Mouse (Mus musculus): ENCODE measurements at regions not wholly inside any gene's neighbourhood (a gene's known extent, or its start where the extent isn't known, plus 50 kb on each side); places are given as distances from the start of the nearest gene placed in this dataset.

- TF ChIP-seq CTCF (IDR thresholded peaks at IDR 0.05; ENCODE audit: low read depth) (no peak), EP300 (optimal IDR thresholded peaks at IDR 0.05) (no peak)
These were observed 192.0 kb downstream of the Gm26897 start for GRCm38 (mm10) chr5:111925757-111926156.

All from stomach, postnatal 0 days (tissue).